Mouse (Mus musculus) G1E (cell line): ENCODE results near the gene Me1. TPM values are rescaled to one million over a fixed set of nuclear protein-coding genes. Genes with fewer than 3 reads are reported as not detected.

Experiments
- ATAC-seq: 2 replicates; pipeline ENCODE4 v1.8.0; 2016; ENCODE audit warnings: mild to moderate bottlenecking; ENCODE audit not compliant: insufficient number of reproducible peaks, poor library complexity, low FRiP score, severe bottlenecking; ENCODE audit errors: extremely low read depth
- DNase-seq: peaks from one replicate; pipeline ENCODE4 v3.0.0; 2012; ENCODE audit warnings: low spot score
- H3K27me3 ChIP-seq: 2 replicates; pipeline ENCODE4 v1.6.1; 2012; ENCODE audit warnings: mild to moderate bottlenecking, low read length, inconsistent platforms; ENCODE audit not compliant: insufficient read depth
- H3K36me3 ChIP-seq: replicated peaks from 2 replicates; pipeline ENCODE3; 2012; ENCODE audit warnings: mild to moderate bottlenecking, inconsistent platforms
- H3K4me1 ChIP-seq: 2 replicates; pipeline ENCODE4 v1.6.1; 2012; ENCODE audit warnings: low read depth, low read length, inconsistent platforms, mixed read lengths; ENCODE audit not compliant: insufficient read depth
- H3K4me3 ChIP-seq: 2 replicates; pipeline ENCODE4 v1.5.1; 2012; ENCODE audit warnings: low read depth, mild to moderate bottlenecking, inconsistent platforms, low read length, moderate library complexity, mixed read lengths
- H3K9me3 ChIP-seq: replicated peaks from 2 replicates; pipeline ENCODE4 v1.6.1; 2012; ENCODE audit warnings: inconsistent platforms
- CTCF ChIP-seq: IDR thresholded peaks from 2 replicates; pipeline ENCODE4 v1.5.1; 2012; ENCODE audit warnings: low read depth, low read length, inconsistent platforms, mixed read lengths
- GATA1 ChIP-seq: IDR thresholded peaks from 2 replicates; pipeline ENCODE4 v1.6.1; 2012; ENCODE audit warnings: borderline replicate concordance, low read length, inconsistent platforms, mixed read lengths
- GATA2 ChIP-seq: IDR thresholded peaks from 2 replicates; pipeline ENCODE4 v1.6.1; 2012; ENCODE audit warnings: low read depth, low read length, inconsistent platforms, borderline replicate concordance
- POLR2AphosphoS5 ChIP-seq: IDR thresholded peaks from 2 replicates; pipeline ENCODE4 v1.6.1; 2012; ENCODE audit warnings: low read depth, low read length, inconsistent platforms; ENCODE audit not compliant: insufficient replicate concordance
- TAL1 ChIP-seq: conservative IDR thresholded peaks from 2 replicates; pipeline ENCODE4 v1.6.1; 2012; ENCODE audit warnings: low read depth, low read length, inconsistent platforms, mixed read lengths
- polyA plus RNA-seq: library from polyadenylated mRNA; stranded (reverse); fragments of >175 nt; gene quantifications from 2 replicates; pipeline ENCODE4 v1.2.3, GENCODE M21; 2012
- total RNA-seq, 2 experiments: library from RNA; stranded (forward) in 1 of 2; stranded (reverse) in 1 of 2; fragments of 200-1000 nt in 1 of 2; fragments of >200 nt in 1 of 2; fragmentation: Nextera tagmentation in 1 of 2; gene quantifications; 2 replicates each; pipeline ENCODE4 v1.2.3; 2014 to 2017

Gene Me1
- total RNA-seq (2014; fragmentation: Nextera tagmentation) (3.1 and 8.5 TPM in 2 replicates), total RNA-seq (2017) (2.1 and 2.7 TPM in 2 replicates), polyA plus RNA-seq (1.6 and 1.7 TPM in 2 replicates)

DNA sequence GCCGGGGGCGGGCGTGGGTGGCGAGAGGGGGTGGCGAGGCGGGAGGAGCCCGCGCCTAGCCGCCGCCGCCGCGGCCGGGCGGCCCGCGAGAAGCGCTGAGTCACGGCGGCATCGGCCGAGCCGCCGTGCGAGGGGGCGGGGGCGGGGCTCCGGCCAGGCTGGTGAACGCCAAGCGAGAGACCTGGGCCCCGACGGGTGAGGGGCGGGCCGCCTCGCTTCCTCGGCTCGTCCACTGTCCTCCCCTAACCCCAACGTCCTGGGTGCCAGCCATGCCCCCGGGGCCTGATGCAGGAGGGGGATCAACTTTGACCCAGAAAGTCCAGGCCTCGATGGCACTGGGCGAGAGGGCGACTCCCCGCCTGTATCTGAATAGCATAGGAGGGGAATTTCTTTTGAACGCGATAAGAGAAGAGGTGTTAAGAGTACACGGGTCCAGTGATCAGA lies at the start of gene Me1:
Gene Me1 (minus strand): TSS at position 136 of the 444 bp plus-strand sequence.
- H3K4me1 ChIP-seq = peaks cover 12% of the 10 kb centered on the region
- H3K4me3 ChIP-seq = peak within 1 kb of the TSS; percentile 76
- no peak for TF ChIP-seq GATA2
- no peak for TF ChIP-seq CTCF
- no peak for TF ChIP-seq TAL1
- TF ChIP-seq GATA1 = no peak
- TF ChIP-seq POLR2AphosphoS5 = no peak
- H3K36me3 ChIP-seq = no peaks in the 10 kb centered on the region
- DNase-seq = peak; percentile 69
- no peaks in the 10 kb centered on the region for H3K9me3 ChIP-seq
- 0 out of 2 replicates have a peak, but pooled peaks cover 4% of the 10 kb centered on the region for H3K27me3 ChIP-seq
- no peak for ATAC-seq

- TF ChIP-seq POLR2AphosphoS5 = no peak
- TF ChIP-seq TAL1 = no peak
- no peak for TF ChIP-seq GATA2
- TF ChIP-seq GATA1 = no peak
- no peak for TF ChIP-seq CTCF
- DNase-seq = no peak
- Histone ChIP-seq H3K36me3 (no peaks in the 10 kb centered on the region), H3K27me3 (peaks cover 7% of the 10 kb centered on the region; the same call in 1 of the 2 replicates), H3K9me3 (no peaks in the 10 kb centered on the region), H3K4me3 (no peak overlapping the region), H3K4me1 (no peaks in the 10 kb centered on the region)
- ATAC-seq = no peak
Measured at GRCm38 (mm10) chr9:86744041-86744440, 48.3 kb upstream of the Me1 start.

GRCm38 (mm10) chr9:86742959-86743911 lies 47.5 kb upstream of the Me1 start, which contains the start of gene Prss35:
Gene Prss35, plus strand, starts transcription at chr9:86743649.
- no peaks in the 10 kb centered on the region for H3K36me3 ChIP-seq
- no peak within 1 kb of the TSS for H3K4me3 ChIP-seq
- ATAC-seq = no peak
- DNase-seq = no peak
- no peak for TF ChIP-seq POLR2AphosphoS5
- no peak for TF ChIP-seq GATA1
- TF ChIP-seq TAL1 = no peak
- TF ChIP-seq GATA2 = no peak
- TF ChIP-seq CTCF = no peak
- no peaks in the 10 kb centered on the region for H3K9me3 ChIP-seq
- H3K4me1 ChIP-seq = no peaks in the 10 kb centered on the region
- peaks cover 7% of the 10 kb centered on the region; the same call in 1 of the 2 replicates for H3K27me3 ChIP-seq

- ATAC-seq = no peak
- TF ChIP-seq GATA1 (no peak), POLR2AphosphoS5 (no peak), GATA2 (no peak), TAL1 (no peak), CTCF (no peak)
Measured at GRCm38 (mm10) chr9:86739971-86740370, 44.2 kb upstream of the Me1 start.

DNA sequence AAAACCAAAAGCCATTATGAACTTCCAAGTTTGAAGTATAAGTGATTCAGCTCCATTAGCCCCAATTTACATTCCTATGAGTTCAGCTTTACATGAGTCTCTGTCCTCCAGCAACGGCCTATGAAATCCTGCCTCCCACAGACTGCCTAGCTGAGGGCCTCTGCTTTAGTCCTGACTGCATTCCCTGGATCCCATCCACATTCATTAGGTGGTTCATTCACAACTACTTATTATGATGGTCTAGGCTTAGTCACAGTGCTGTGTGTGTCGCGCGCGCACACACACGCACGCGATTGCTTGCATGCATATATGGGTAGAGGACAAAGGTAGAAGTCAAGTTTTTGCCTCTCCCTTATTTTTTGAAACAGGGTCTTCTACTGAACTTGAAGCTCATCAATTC lies 43.0 kb upstream of the Me1 start:
- no peak for TF ChIP-seq GATA2
- no peak for TF ChIP-seq TAL1
- TF ChIP-seq CTCF = no peak
- TF ChIP-seq GATA1 = no peak
- TF ChIP-seq POLR2AphosphoS5 = no peak
- Histone ChIP-seq H3K27me3 (peaks cover 8% of the 10 kb centered on the region; the same call in 1 of the 2 replicates), H3K4me1 (no peaks in the 10 kb centered on the region), H3K4me3 (no peak overlapping the region), H3K9me3 (no peaks in the 10 kb centered on the region), H3K36me3 (no peaks in the 10 kb centered on the region)
- DNase-seq = no peak
- no peak for ATAC-seq

More at GRCm38 (mm10) chr9:86739971-86740370, 44.2 kb upstream of the Me1 start:
- Histone ChIP-seq H3K4me1 (no peaks in the 10 kb centered on the region), H3K4me3 (no peak overlapping the region), H3K27me3 (peaks cover 10% of the 10 kb centered on the region; the same call in 1 of the 2 replicates), H3K9me3 (no peaks in the 10 kb centered on the region), H3K36me3 (no peaks in the 10 kb centered on the region)
- no peak for DNase-seq

GRCm38 (mm10) chr9:86738067-86738466 lies 42.3 kb upstream of the Me1 start:
- 0 out of 2 replicates have a peak, but pooled peaks cover 3% of the 10 kb centered on the region for H3K27me3 ChIP-seq
- H3K4me1 ChIP-seq = no peaks in the 10 kb centered on the region
- TF ChIP-seq GATA2 (no peak), CTCF (no peak), TAL1 (no peak), POLR2AphosphoS5 (no peak), GATA1 (no peak)
- no peaks in the 10 kb centered on the region for H3K36me3 ChIP-seq
- no peak for ATAC-seq
- no peak overlapping the region for H3K4me3 ChIP-seq
- H3K9me3 ChIP-seq = no peaks in the 10 kb centered on the region
- DNase-seq = no peak
